Mouse (Mus musculus): ENCODE measurements around the gene Stat3. TPM values are rescaled to one million over a fixed set of nuclear protein-coding genes. Genes with fewer than 3 reads are reported as not detected.

The Stat3 gene
- total and polyA plus RNA-seq, 3 experiments = 25.7 to 249 (median 64.7) TPM

- peaks cover 0 to 18% of the 10 kb centered on the region in 2 experiments; a peak in 2 of 4 replicates for H3K36me3 ChIP-seq (ENCODE audit: control insufficient read depth in 1 of 2, insufficient read depth in 2 of 2, low read length in 2 of 2)
- peak; percentile 43 for DNase-seq (ENCODE audit: low read depth, low spot score)
- TF ChIP-seq UBTF (IDR thresholded peaks at IDR 0.05; ENCODE audit: borderline replicate concordance, insufficient read depth, low read depth, low read length) = no peak
- TF ChIP-seq GATA1 (IDR thresholded peaks at IDR 0.05; ENCODE audit: low read depth, low read length) = peak; percentile 59; the same call in 1 of the 2 replicates
- no peak for TF ChIP-seq ELF1 (IDR thresholded peaks at IDR 0.05; ENCODE audit: low read depth, low read length)
- TF ChIP-seq EP300 (IDR thresholded peaks at IDR 0.05; ENCODE audit: low read depth in 1 of 2, low read length in 2 of 2) = peak; percentile 48 to 62; a peak in 3 of 4 replicates
- no peak for TF ChIP-seq GABPA (IDR thresholded peaks at IDR 0.05; ENCODE audit: low read depth, low read length)
- 0 out of 2 replicates have a peak, but pooled peaks have one; percentile 9 for TF ChIP-seq ETS1 (IDR thresholded peaks at IDR 0.05; ENCODE audit: low read depth, low read length)
- peak; percentile 48; the same call in 1 of the 2 replicates for TF ChIP-seq TCF12 (IDR thresholded peaks at IDR 0.05; ENCODE audit: low read depth, low read length)
These were observed 14.9 kb downstream of the Stat3 start for GRCm38 (mm10) chr11:100924386-100924919.

GRCm38 (mm10) chr11:100920887-100921624 is 18.3 kb downstream of the Stat3 start:
- peaks cover 0 to 5% of the 10 kb centered on the region in 2 experiments; a peak in 3 of 4 replicates for H3K4me1 ChIP-seq (ENCODE audit: control insufficient read depth in 1 of 2, insufficient read depth in 2 of 2, low read length in 2 of 2)
- no peak overlapping the region for H3K9ac ChIP-seq (ENCODE audit: control insufficient read depth, low read depth, low read length, poor library complexity, severe bottlenecking)
- no peak overlapping the region for H3K27ac ChIP-seq (ENCODE audit: control insufficient read depth, low read depth, low read length)
- TF ChIP-seq SIN3A (IDR thresholded peaks at IDR 0.05; ENCODE audit: low read length) = 0 out of 2 replicates have a peak, but pooled peaks have one; percentile 26
- no peak for TF ChIP-seq ZMIZ1 (IDR thresholded peaks at IDR 0.05; ENCODE audit: low read depth, low read length)
- TF ChIP-seq EP300 (IDR thresholded peaks at IDR 0.05; ENCODE audit: low read depth in 1 of 2, low read length in 2 of 2) = no peak
- no peak for TF ChIP-seq POLR2AphosphoS5 (IDR thresholded peaks at IDR 0.05; ENCODE audit: borderline replicate concordance, low read depth, low read length)
- no peak for TF ChIP-seq BHLHE40 (IDR thresholded peaks at IDR 0.05; ENCODE audit: borderline replicate concordance, low read depth, low read length)
- TF ChIP-seq RAD21 (IDR thresholded peaks at IDR 0.05; ENCODE audit: low read depth, low read length) = no peak
- DNase-seq (ENCODE audit: low read depth, low spot score) = no peak
- H3K4me3 ChIP-seq (ENCODE audit: control insufficient read depth in 1 of 2, insufficient read depth in 1 of 2, low read depth in 2 of 2, low read length in 2 of 2) = no peak overlapping the region
- no peaks in the 10 kb centered on the region for H3K9me3 ChIP-seq (replicated peaks; ENCODE audit: insufficient read depth, low read length)
- H3K27me3 ChIP-seq (ENCODE audit: control insufficient read depth in 1 of 2, insufficient read depth in 2 of 2, low read length in 2 of 2) = no peaks in the 10 kb centered on the region
- H3K79me2 ChIP-seq (ENCODE audit: control insufficient read depth, insufficient read depth, low read length, poor library complexity) = no peaks in the 10 kb centered on the region
- H3K36me3 ChIP-seq (ENCODE audit: control insufficient read depth in 1 of 2, insufficient read depth in 2 of 2, low read length in 2 of 2) = peaks cover 0 to 4% of the 10 kb centered on the region in 2 experiments; a peak in 3 of 4 replicates

More at GRCm38 (mm10) chr11:100924386-100924919, 14.9 kb downstream of the Stat3 start:
- Histone ChIP-seq H3K4me1 (ENCODE audit: control insufficient read depth in 1 of 2, insufficient read depth in 2 of 2, low read length in 2 of 2) (peaks cover 6 to 7% of the 10 kb centered on the region in 2 experiments), H3K4me3 (ENCODE audit: control insufficient read depth in 1 of 2, insufficient read depth in 1 of 2, low read depth in 2 of 2, low read length in 2 of 2) (no peak overlapping the region), H3K27ac (ENCODE audit: control insufficient read depth, low read depth, low read length) (no peak overlapping the region), H3K27me3 (ENCODE audit: control insufficient read depth in 1 of 2, insufficient read depth in 2 of 2, low read length in 2 of 2) (no peaks in the 10 kb centered on the region), H3K9me3 (replicated peaks; ENCODE audit: insufficient read depth, low read length) (no peaks in the 10 kb centered on the region), H3K79me2 (ENCODE audit: control insufficient read depth, insufficient read depth, low read length, poor library complexity) (no peaks in the 10 kb centered on the region), H3K9ac (ENCODE audit: control insufficient read depth, low read depth, low read length, poor library complexity, severe bottlenecking) (no peak overlapping the region)

Data from MEL (cell line).